Mouse (Mus musculus) embryonic facial prominence, embryonic 11.5 days (tissue): ENCODE measurements around the gene AC192777.2. TPM values are rescaled to one million over a fixed set of nuclear protein-coding genes. Genes with fewer than 3 reads are reported as not detected.
"Not testable (repeated sequence)": the region's sequence is repeated elsewhere in the genome, so short reads cannot be mapped to it uniquely, and the experiment has no call there.

Experiments
- ATAC-seq: fragments of 200-750 bp; cut with Nextera tagmentation; replicated peaks from 2 replicates; pipeline ENCODE4 v1.8.0; 2017; ENCODE audit warnings: low read depth; ENCODE audit not compliant: insufficient number of reproducible peaks, low FRiP score, low TSS enrichment
- DNase-seq: peaks from one replicate; pipeline ENCODE4 v3.0.0-alpha.2; 2015; ENCODE audit warnings: low spot score
- H3K27ac ChIP-seq: fragments of 300-500 bp; sonication (generic); replicated peaks from 2 replicates; pipeline ENCODE4 v1.5.1; 2014; ENCODE audit warnings: mild to moderate bottlenecking, low read depth, low read length, control low read depth
- H3K27me3 ChIP-seq: fragments of 300-500 bp; sonication (generic); 2 replicates; pipeline ENCODE4 v1.6.1; 2014; ENCODE audit warnings: mild to moderate bottlenecking, low read length, moderate library complexity, mixed read lengths; ENCODE audit not compliant: control insufficient read depth, insufficient read depth
- H3K36me3 ChIP-seq: fragments of 300-500 bp; sonication (generic); replicated peaks from 2 replicates; pipeline ENCODE4 v1.6.1; 2014; ENCODE audit warnings: low read depth, mild to moderate bottlenecking, low read length, moderate library complexity, mixed read lengths; ENCODE audit not compliant: control insufficient read depth, insufficient read depth
- H3K4me1 ChIP-seq: fragments of 300-500 bp; sonication (generic); 2 replicates; pipeline ENCODE4 v1.6.1; 2014; ENCODE audit warnings: low read length, mixed read lengths; ENCODE audit not compliant: control insufficient read depth, insufficient read depth
- H3K4me2 ChIP-seq: fragments of 300-500 bp; sonication (generic); 2 replicates; pipeline ENCODE4 v1.6.1; 2014; ENCODE audit warnings: low read depth, mild to moderate bottlenecking, control low read depth, low read length, moderate library complexity
- H3K4me3 ChIP-seq: fragments of 300-500 bp; sonication (generic); 2 replicates; pipeline ENCODE4 v1.5.1; 2014; ENCODE audit warnings: low read depth, low read length, control low read depth
- H3K9ac ChIP-seq: fragments of 300-500 bp; sonication (generic); replicated peaks from 2 replicates; pipeline ENCODE4 v1.6.1; 2014; ENCODE audit warnings: mild to moderate bottlenecking, control low read depth, low read length
- H3K9me3 ChIP-seq: fragments of 300-500 bp; sonication (generic); replicated peaks from 2 replicates; pipeline ENCODE4 v1.6.1; 2016; ENCODE audit warnings: mild to moderate bottlenecking, low read length, inconsistent platforms, mixed read lengths; ENCODE audit not compliant: control insufficient read depth
- WGBS: fragments of 180-500 bp; shearing (Covaris S2); extraction: QIAGEN DNeasy Blood & Tissue Kit; methylation state at CpG from one replicate; pipeline ENCODE4 v1.1.7; 2014; 5-methylcytosine and 5-hydroxymethylcytosine counted together
- microRNA-seq: library from miRNA; unstranded; fragments of <30 nt; microRNA quantifications from one replicate; pipeline ENCODE4, GENCODE M21; 2016; ENCODE audit warnings: borderline number of aligned reads
- polyA plus RNA-seq: library from polyadenylated mRNA; unstranded; fragments of >200 nt; fragmentation: Nextera tagmentation; extraction: Ambion mirVana; gene quantifications from 2 replicates; pipeline ENCODE4 v1.2.1, GENCODE M21; 2014

The AC192777.2 gene
- not detected in 2 replicates for polyA plus RNA-seq

GRCm38 (mm10) chr17:40095150-40095549 lies at the start of gene AC192777.2:
TSS of gene AC192777.2 (plus strand) at chr17:40095450.
- not testable (repeated sequence) for H3K9ac ChIP-seq, H3K36me3 ChIP-seq, H3K4me3 ChIP-seq, H3K27me3 ChIP-seq, ATAC-seq, H3K27ac ChIP-seq, H3K4me1 ChIP-seq, H3K4me2 ChIP-seq, H3K9me3 ChIP-seq, DNase-seq
- WGBS, result 85% methylated on average over 1 of the region's 1 CpGs

- ATAC-seq, H3K4me1 ChIP-seq, H3K9me3 ChIP-seq, H3K27me3 ChIP-seq, DNase-seq, H3K36me3 ChIP-seq, H3K27ac ChIP-seq, H3K4me2 ChIP-seq, H3K4me3 ChIP-seq, H3K9ac ChIP-seq: not testable (repeated sequence)
- 88% methylated on average over 6 of the region's 6 CpGs for WGBS
These were observed 20.9 kb downstream of the AC192777.2 start for GRCm38 (mm10) chr17:40116172-40116571.

GRCm38 (mm10) chr17:40116877-40117276 lies 21.6 kb downstream of the AC192777.2 start:
- H3K27me3 ChIP-seq, ATAC-seq, H3K27ac ChIP-seq, H3K9ac ChIP-seq, H3K4me1 ChIP-seq, H3K9me3 ChIP-seq, H3K36me3 ChIP-seq, H3K4me2 ChIP-seq, DNase-seq, H3K4me3 ChIP-seq: not testable (repeated sequence)
- whole genome bisulfite sequencing, result 53% methylated on average over 4 of the region's 4 CpGs

Small RNA genes lying within 50 kb of the gene (microRNA-seq; reads per million reads assigned to microRNA genes)
- not detected for gene Gm26376

Other genes with a start within 250 kb of the AC192777.2 start
- not detected in 2 replicates for gene Esp38, start 144.9 kb upstream of the AC192777.2 start, polyA plus RNA-seq
- not detected in 2 replicates for gene Pgk2, start 113.2 kb downstream of the AC192777.2 start, polyA plus RNA-seq
- not detected in 2 replicates for gene Crisp3, start 146.8 kb downstream of the AC192777.2 start, polyA plus RNA-seq
- gene Crisp1, start 223.8 kb downstream of the AC192777.2 start, polyA plus RNA-seq, result not detected in 2 replicates